Mouse (Mus musculus): ENCODE measurements around the gene Clybl.

DNA sequence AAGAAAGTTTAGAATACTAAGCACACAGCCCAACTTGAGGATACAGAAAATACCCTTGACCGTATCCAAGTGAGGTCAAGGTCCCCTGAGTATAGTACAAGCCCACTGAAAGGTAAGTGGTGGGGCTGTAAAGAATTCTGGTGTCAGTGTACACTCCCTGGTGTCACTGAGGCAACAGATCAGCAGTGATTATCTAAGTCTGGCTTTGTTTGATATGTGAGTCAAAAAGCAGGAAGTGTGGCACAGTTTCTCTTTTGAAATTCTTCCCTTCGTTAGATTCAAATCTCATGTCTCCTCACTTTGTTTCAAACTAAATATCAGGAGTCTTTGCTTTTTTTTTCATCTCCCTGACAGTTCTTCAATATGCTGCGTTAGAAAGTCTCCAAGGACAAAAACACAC is 251.1 kb downstream of the Clybl start:
- TF ChIP-seq CTCF (IDR thresholded peaks at IDR 0.05; ENCODE audit: borderline replicate concordance, extremely low read depth, insufficient read depth, insufficient read length) (no peak), POLR2A (IDR thresholded peaks at IDR 0.05; ENCODE audit: borderline replicate concordance, extremely low read depth, insufficient read depth, insufficient read length, poor library complexity, severe bottlenecking) (no peak)

All from brain, embryonic 14.5 days (tissue).